Mouse (Mus musculus): ENCODE measurements around the gene Olfr1380.
"Not testable (repeated sequence)": the region's sequence is repeated elsewhere in the genome, so short reads cannot be mapped to it uniquely, and the experiment has no call there.

Gene Olfr1380

DNA sequence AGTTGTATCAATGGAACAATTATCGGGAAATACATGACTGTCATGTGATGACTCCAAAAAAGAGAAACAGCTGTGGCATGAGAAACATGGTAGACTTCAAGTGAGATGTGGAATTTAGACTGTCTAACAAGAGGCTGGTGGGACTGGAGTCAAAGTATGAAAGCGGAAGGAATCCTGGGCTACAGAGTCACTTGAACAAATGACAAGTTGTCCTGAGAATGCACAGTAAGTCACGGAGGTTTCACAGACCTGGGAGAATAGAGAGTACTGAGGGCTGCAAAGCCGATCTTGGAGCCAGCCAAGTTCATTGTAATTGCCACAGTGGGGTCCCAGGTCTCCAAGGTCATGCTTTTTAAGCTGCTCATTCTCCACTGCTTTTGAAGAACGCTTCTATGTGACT lies at the start of gene Olfr1380:
Gene Olfr1380 (plus strand): TSS at position 301 of the 400 bp plus-strand sequence.
- DNase-seq (ENCODE audit: low spot score in 2 of 2): not testable (repeated sequence)

DNA sequence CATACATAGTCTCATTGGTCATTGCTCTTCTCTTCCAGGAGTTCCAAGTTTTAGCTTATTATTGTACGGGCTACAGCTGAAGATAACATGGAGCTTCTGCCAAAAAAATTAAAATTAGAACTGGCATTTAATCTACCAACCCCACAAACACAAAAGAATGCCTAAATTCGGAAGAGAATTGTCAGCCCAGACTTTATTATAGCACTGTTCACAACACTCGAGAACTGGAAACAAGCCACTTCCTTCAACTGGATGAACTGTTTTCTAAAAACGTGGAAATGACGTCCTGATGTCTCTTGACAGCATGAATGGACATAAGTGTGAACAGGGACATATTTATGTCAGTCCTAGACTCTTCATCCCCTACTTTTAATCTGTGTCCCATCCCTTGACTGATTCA lies 38.6 kb upstream of the Olfr1380 start:
- no peak for DNase-seq (ENCODE audit: low spot score in 2 of 2)

DNA sequence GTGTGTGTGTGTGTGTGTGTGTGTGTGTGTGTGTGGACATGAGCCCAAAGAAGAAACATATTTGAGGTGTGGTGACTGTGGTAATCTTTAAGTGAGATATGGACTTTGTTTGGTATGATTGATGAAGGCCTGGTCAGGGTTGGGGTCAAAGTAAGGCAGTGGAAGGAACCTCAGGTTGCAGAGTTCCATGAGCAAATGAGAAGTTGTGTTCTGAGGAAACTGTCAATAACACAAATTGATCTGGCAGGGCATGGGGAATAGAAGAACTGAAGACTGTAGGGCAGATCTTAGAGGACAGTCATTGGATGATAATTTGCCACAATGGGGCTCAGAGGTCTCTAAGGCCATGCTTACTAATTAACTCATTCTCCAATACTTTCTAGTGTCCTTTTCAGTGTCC lies 37.3 kb upstream of the Olfr1380 start, which contains the start of gene Olfr1383:
Gene Olfr1383 (plus strand): TSS at position 301 of the 400 bp plus-strand sequence.
- no peak for DNase-seq (ENCODE audit: low spot score in 2 of 2)

DNA sequence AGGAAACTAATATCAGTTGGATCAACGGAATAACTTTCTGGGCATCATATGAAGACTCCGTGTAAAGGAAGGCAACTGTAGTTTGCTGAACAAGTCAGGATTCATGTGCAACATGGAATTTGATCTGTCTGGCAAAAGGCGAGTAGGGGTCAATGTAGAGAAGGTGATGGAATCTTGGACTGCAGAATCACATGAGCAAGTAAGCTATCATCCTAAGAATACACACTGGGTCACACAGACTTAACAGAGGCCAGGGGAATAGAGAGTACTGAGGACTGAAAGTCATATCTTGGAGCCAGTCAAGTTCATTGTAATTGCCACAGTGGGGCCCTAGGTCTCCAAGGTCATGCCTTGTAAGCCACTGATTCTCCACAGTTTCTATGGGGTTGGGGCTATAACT lies 28.7 kb upstream of the Olfr1380 start, which contains the start of gene Olfr1382:
Gene Olfr1382 (plus strand): TSS at position 301 of the 400 bp plus-strand sequence.
- no peak for DNase-seq (ENCODE audit: low spot score in 2 of 2)

DNA sequence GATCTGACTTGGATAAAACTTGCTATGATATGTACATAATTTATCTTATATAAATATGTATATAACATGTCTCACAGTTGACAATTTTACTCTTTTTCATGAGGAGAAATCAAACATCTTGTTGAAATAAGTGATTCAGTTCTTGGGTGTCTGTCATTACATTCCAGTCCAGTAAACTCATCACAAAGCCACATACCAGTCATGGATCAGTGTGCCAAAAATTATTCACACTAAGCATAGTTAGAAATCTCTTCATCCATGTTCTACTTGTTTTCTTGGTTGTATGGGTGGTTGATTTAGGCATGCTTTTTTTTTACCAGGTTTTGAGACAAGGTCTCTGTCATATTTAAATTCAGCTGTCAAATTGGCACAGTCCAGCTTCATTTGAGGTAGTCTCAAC lies 23.9 kb upstream of the Olfr1380 start:
- DNase-seq (ENCODE audit: low spot score in 2 of 2): no peak

DNA sequence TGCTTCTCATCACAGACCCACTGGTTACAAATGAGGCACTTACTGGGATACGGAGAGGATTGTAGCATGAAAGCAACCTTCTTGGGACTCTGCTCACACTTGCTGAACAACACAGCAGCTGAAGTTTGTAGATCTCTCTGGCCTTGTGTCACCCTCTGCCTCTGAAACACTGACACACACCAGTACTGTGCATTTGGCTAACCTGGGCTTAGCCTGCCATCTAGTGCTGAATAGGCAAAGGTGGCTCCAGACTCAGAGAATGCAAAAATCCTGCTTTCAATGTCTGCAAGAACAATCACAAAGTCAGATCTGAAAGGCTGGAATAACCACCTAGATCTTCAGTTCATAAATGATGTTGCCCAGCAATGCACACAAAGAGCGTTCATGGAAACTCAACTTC lies 20.0 kb upstream of the Olfr1380 start:
- DNase-seq (ENCODE audit: low spot score in 2 of 2): not testable (repeated sequence)

DNA sequence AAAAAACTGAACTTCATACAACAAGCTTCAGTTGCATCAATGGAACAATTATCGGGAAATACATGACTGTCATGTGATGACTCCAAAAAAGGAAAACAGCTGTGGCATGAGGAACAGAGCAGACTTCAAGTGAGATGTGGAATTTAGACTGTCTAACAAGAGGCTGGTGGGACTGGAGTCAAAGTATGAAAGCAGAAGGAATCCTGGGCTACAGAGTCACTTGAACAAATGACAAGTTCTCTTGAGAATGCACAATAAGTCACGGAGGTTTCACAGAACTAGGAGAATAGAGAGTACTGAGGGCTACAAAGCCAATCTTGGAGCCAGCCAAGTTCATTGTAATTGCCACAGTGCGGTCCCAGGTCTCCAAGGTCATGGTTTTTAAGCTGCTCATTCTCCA lies 13.5 kb upstream of the Olfr1380 start, which contains the start of gene Olfr1381:
Gene Olfr1381 (plus strand): TSS at position 301 of the 400 bp plus-strand sequence.
- not testable (repeated sequence) for DNase-seq (ENCODE audit: low spot score in 2 of 2)

DNA sequence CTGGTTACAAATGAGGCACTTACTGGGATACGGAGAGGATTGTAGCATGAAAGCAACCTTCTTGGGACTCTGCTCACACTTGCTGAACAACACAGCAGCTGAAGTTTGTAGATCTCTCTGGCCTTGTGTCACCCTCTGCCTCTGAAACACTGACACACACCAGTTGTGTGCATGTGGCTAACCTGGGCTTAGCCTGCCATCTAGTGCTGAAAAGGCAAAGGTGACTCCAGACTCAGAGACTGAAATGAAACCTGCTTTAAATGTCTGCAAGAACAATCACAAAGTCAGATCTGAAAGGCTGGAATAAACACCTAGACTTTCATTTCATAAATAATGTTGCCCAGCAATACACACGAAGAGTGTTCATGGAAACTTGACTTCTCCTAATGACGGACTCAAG lies 2.6 kb upstream of the Olfr1380 start:
- DNase-seq (ENCODE audit: low spot score in 2 of 2): not testable (repeated sequence)

DNA sequence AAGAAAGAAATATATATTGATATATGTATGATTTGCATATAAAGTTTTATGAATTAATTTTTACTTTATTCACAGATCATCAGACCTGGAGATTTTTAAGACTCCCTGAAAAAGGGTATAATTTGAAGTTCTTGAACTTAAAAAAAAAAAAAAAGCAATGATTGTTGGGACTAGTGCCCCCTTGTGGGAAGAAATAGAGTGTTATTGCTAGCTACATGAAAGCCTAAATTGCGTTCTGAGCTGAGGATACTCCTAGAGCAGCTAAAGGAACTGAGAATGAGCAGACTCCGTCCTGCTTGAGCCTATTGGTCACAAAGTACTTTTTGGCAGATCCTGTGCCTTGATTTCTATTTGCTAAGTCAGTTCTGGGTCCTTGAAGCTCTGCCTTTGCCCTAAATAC lies 18.4 kb downstream of the Olfr1380 start:
- not testable (repeated sequence) for DNase-seq (ENCODE audit: low spot score in 2 of 2)

DNA sequence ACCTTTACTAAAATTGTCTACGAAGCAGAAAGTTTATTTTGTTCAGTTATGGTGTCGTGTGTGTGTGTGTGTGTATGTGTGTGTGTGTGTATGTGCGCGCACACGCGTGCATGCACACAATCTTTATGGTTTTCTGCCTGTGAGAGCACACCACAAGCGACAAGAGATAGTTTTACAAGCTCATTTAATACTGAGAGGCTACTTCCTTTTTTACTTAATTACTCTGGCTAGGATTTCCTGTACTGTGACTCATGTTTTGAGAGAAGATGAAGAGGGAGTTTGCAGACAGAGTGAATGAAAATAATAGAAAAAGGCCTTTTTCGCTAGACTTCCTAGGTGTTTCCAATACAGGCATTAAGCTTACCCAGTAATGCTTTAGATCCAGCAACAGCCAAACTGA lies 23.8 kb downstream of the Olfr1380 start:
- DNase-seq (ENCODE audit: low spot score in 2 of 2): not testable (repeated sequence)

DNA sequence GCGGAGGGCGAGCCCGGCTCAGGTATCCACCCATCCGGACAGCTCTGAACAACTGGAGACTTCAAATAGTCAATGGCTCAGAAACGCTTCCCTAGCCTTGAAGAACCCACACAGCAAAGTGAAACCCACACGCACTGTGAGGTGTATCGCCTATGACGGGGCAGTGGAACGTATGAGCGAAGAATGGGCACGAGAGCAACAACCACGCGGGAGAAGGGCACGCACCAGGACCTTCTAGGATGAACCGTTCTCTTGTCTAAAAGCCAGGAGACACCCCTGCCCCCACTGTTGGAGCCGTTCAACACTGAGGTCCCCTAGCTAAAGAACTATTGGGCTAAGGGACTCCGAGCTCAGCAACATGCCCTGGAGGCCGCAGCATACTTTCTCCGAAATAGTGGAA lies 33.5 kb downstream of the Olfr1380 start:
- no peak for DNase-seq (ENCODE audit: low spot score in 2 of 2)

DNA sequence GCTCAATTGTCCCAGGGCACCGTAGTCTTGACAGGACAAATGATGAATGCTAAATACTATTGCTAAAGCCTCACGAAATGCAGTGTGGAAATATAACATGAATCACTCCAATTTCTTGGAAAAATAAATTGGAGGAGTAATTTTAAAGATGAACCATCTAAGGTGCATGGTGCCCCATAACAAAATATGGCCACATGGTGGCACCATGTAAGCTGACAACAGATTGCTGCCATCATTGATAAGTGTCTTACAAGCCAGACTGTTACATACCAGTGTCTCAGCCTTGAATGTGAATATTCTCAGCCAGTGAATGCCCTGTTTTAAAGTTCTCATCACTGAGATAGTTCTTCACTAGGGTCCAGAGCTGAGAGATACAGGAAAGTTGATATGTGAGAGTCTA lies 40.5 kb downstream of the Olfr1380 start:
- DNase-seq (ENCODE audit: low spot score in 2 of 2): not testable (repeated sequence)

DNA sequence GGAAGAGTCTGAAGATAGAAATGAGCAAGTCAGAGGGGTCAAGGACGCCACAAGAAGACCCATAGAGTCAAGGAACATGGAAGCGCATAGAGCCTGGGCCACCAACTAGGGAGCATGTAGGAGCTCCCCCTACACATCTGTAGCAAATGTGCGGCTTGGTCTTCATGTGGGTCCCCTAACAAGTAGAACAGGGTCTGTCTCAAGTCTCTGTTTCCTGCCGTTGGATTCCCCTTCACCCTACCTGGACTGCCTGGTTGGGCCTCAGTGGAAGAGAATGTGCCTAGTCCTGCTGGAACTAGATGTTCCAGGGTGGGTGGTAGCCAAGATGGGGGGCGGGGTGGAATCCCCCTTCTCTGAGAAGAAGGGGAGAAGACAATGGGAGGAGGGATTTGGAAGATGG lies 51.6 kb downstream of the Olfr1380 start:
- not testable (repeated sequence) for DNase-seq (ENCODE audit: low spot score in 2 of 2)

DNA sequence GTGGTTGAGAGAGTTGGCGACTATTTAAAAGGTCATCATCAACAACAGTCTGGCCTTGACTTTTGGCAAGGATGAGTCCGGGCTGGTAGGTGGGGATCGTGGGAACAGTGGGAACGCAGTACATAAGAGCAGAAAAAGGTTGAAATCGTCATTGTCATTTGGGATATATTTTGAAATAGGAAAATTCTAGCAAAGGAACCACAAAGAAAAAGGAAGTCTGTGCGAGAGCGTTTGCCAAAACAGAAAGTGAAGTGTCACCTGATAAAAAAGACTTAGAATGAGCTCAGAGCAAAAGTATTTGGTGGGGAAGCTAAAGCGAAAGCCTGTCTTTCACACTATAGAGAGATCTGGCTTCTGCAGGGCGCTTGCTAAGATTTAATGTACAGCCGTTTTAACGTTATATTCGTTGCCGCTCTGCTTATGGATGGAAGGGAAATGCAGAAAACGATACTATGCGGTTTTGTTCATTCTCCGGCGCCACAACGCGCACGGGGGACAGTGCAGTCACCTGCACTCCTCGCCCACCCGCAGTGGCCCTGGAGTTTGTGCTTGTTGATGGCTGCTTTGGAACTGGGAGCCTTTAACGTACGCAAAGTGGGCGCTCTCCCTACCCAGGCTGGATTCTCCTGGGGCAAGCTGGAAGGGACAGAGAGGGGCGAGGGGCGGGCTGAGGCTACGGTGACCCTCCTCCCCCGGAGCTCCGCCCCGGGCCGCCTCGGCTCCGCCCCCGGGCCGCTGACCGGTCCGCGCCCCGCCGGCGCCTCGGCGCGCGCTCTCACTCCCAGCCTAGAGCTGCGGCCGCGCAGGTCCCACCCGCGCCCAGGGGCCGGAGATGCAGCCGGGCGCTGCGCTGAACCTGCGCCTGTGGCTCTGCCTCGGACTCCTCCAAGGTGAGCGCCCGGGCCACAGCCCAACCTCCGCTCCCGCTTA lies 52.5 kb downstream of the Olfr1380 start, which contains the start of gene Flt4:
Gene Flt4 (plus strand): TSS at position 326 of the 930 bp plus-strand sequence.
- DNase-seq (ENCODE audit: low spot score in 2 of 2): not testable (repeated sequence)

DNA sequence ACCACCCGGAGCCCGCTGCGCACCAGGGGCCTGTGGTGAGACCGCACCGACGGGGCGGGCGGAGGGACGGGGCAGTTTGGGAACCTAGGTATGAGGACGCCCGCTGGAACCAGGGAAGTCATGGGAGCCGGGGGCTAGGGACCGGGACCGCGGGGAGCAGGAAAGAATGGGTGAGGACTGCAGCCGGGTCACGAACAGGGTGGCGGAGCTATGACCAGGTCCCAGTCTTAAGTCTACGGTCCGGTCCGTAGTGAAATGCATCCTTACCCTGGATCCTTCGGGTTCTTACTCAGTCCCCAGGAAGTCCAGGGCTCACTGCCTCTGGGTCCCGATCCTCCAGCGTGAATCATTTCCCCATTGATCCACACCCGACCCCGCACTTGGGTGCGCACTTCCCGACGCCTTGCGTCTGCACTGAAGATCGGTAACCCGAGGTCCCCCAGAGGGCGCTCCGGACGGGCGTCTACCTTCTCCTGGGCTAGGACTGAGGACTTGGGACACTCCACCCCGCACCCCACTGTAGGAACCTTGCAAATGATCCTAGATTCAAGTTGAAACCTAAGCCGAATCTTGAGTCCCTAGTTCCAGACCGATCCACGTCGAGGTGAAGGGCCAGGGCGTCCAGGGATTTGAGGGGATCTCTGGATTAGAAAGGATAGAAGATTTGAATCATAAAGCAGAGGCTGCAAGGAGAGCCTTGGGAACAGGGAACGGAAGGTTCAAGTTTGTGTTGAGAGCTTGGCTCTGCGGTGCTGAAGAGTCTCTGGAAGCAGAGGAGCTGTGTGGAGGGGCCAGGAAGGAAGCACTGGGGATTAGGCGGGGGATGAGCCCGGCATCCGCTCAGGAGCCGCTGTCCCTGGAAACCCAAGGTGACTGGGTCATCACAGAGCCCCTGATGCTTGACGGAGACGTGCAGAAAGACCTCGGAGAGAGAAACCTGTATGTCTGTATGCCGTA lies 53.5 kb downstream of the Olfr1380 start:
- not testable (repeated sequence) for DNase-seq (ENCODE audit: low spot score in 2 of 2)

DNA sequence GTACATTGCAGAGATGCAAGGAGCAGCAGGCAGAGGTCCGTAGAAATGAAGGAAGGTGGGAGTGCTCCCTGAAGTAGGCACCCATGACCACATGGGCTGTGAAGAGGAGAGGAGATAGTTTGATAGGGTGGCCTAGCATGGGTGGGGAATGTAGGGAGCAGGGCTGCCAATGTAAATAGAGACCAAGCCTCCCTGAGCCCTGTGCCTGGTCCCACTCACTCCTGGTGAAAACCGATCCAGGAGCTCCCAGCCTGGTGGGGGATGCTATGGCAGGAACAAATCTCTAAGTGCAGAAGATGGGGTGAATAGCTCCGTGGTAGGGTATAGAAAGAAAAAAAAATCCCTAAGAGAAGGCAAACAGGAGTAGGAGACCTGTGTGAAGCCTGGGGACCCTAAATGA lies 54.7 kb downstream of the Olfr1380 start:
- DNase-seq (ENCODE audit: low spot score in 2 of 2): not testable (repeated sequence)

DNA sequence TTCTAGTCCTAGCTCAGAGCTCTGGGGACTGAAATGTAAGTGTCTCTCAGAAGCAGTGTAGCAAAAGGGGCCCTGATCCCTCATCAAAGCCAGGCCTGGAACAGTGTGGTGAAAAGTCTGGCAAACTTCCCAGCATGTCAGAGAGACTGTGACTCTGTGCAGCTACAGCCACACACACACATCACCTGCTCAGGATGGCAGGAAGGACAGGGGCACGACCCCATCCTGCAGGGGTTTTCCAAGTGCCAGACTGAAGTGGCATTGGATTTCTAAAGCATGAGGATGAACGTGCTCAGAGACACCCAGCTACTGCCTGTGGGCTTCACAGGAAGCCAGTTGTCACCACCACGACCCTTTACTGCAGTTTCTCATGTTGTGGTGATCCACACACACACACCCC lies 55.5 kb downstream of the Olfr1380 start:
- DNase-seq (ENCODE audit: low spot score in 2 of 2): no peak

DNA sequence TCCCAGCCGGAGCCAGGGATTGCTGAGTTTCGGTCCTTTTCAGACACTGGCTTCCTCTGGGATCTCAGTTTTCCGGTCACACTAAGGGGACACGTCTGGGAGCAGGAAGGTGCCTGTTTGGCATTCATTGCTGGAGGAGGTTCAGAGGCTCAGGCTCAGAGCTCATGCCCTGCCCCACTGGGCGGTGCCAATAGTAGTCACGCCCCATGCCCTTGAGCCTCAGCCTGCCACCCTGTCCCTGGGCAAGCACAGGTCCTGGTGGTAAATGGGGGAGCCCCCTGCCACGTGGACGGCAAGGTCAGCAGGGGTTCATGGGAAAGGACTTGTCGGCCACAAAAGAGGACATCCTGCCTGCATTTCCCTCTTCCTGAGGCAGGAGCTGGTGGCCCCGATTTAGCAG lies 56.7 kb downstream of the Olfr1380 start:
- DNase-seq (ENCODE audit: low spot score in 2 of 2): no peak

All from urinary bladder, postnatal 36 days (tissue).